Mouse (Mus musculus): ENCODE data around the gene Olfr480.

Olfr480 gene

GRCm38 (mm10) chr7:108067246-108067645, at the start of gene Olfr480:
Olfr480 (minus strand) TSS chr7:108067346.
- no peak for DNase-seq

- no peak for DNase-seq
These were observed 33.4 kb upstream of the Olfr480 start, which contains the start of gene Olfr483 for GRCm38 (mm10) chr7:108100549-108100948. Olfr483 (plus strand) TSS chr7:108100849.

GRCm38 (mm10) chr7:108097486-108097885, 30.3 kb upstream of the Olfr480 start, which contains the start of gene Olfr482:
Olfr482 (minus strand) TSS chr7:108097586.
- DNase-seq = no peak

GRCm38 (mm10) chr7:108079555-108079954, 12.4 kb upstream of the Olfr480 start, which contains the start of gene Olfr481:
Olfr481 (plus strand) TSS chr7:108079855.
- no peak for DNase-seq

GRCm38 (mm10) chr7:108050393-108050792, 16.8 kb downstream of the Olfr480 start, which contains the start of gene Olfr479:
Olfr479 (plus strand) TSS chr7:108050693.
- DNase-seq = no peak

GRCm38 (mm10) chr7:108033889-108034288, 33.3 kb downstream of the Olfr480 start, which contains the start of gene Olfr478:
Olfr478 (minus strand) TSS chr7:108033989.
- no peak for DNase-seq
